Mouse (Mus musculus) stomach, postnatal 0 days (tissue): ENCODE results near the gene Fam180a. TPM values are rescaled to one million over a fixed set of nuclear protein-coding genes. Genes with fewer than 3 reads are reported as not detected.

Experiments
- ATAC-seq: fragments of 200-750 bp; cut with Nextera tagmentation; 2 replicates; pipeline ENCODE4 v1.8.0; 2017; ENCODE audit not compliant: low FRiP score, low TSS enrichment
- DNase-seq: peaks from one replicate; pipeline ENCODE4 v3.0.0-alpha.2; 2016; ENCODE audit warnings: low spot score
- H3K27ac ChIP-seq: fragments of 300-500 bp; sonication (generic); replicated peaks from 2 replicates; pipeline ENCODE4 v1.5.1; 2014; ENCODE audit warnings: mild to moderate bottlenecking, control low read depth
- H3K27me3 ChIP-seq: fragments of 300-500 bp; sonication (generic); 2 replicates; pipeline ENCODE4 v1.6.1; 2014; ENCODE audit warnings: low read length; ENCODE audit not compliant: control insufficient read depth, insufficient read depth
- H3K36me3 ChIP-seq: fragments of 300-500 bp; sonication (generic); 2 replicates; pipeline ENCODE4 v1.6.1; 2014; ENCODE audit warnings: low read length, mixed read lengths; ENCODE audit not compliant: control insufficient read depth, insufficient read depth
- H3K4me1 ChIP-seq: fragments of 300-500 bp; sonication (generic); replicated peaks from 2 replicates; pipeline ENCODE4 v1.6.1; 2014; ENCODE audit warnings: antibody characterized with exemption; ENCODE audit not compliant: control insufficient read depth, insufficient read depth
- H3K4me2 ChIP-seq: fragments of 300-500 bp; sonication (generic); replicated peaks from 2 replicates; pipeline ENCODE4 v1.6.1; 2014; ENCODE audit warnings: low read depth, mild to moderate bottlenecking, control low read depth, moderate library complexity
- H3K4me3 ChIP-seq: fragments of 300-500 bp; sonication (generic); 2 replicates; pipeline ENCODE4 v1.5.1; 2014; ENCODE audit warnings: low read depth, low read length, control low read depth
- H3K9ac ChIP-seq: fragments of 300-500 bp; sonication (generic); 2 replicates; pipeline ENCODE4 v1.6.1; 2014; ENCODE audit warnings: mild to moderate bottlenecking, low read length, control low read depth, mixed read lengths
- H3K9me3 ChIP-seq: fragments of 300-500 bp; sonication (generic); 2 replicates; pipeline ENCODE4 v1.6.1; 2016; ENCODE audit warnings: low read length; ENCODE audit not compliant: control insufficient read depth
- CTCF ChIP-seq: IDR thresholded peaks from 2 replicates; pipeline ENCODE4 v1.5.1; 2016; ENCODE audit warnings: antibody characterized with exemption, low read depth, mild to moderate bottlenecking, moderate library complexity
- EP300 ChIP-seq: optimal IDR thresholded peaks from 2 replicates; pipeline ENCODE3; 2016; ENCODE audit warnings: antibody characterized with exemption
- WGBS: fragments of 180-500 bp; shearing (Covaris S2); extraction: QIAGEN DNeasy Blood & Tissue Kit; methylation state at CpG from one replicate; pipeline ENCODE4 v1.1.7; 2014; 5-methylcytosine and 5-hydroxymethylcytosine counted together
- polyA plus RNA-seq: library from polyadenylated mRNA; unstranded; fragments of >200 nt; fragmentation: Nextera tagmentation; extraction: Ambion mirVana; gene quantifications from 2 replicates; pipeline ENCODE4 v1.2.1, GENCODE M21; 2015

The Fam180a gene
- polyA plus RNA-seq, 1 experiment from 2014 or later: 1.6 TPM

DNA sequence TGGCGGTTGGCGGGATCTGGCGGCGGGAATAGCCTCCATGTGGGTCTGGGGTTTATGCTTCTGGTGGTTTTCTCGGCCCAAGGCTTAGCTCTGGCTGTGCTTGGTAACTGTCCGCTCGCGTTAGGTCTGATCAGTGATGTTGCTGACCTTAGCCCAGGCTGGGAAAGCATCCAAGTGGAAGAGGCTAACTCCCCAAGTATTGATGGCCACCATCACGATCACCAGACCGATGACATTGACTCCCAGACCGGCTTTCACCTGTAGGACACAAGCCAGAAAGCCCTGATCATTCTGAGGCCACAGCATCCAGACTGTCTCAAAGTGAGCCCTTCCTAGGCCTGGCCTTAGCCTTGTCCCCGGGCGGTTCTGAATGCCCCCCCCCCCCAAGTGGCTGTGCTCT, 57.2 kb downstream of the Fam180a start:
- no peak for DNase-seq
- Histone ChIP-seq H3K9ac (no peak overlapping the region), H3K4me1 (no peaks in the 10 kb centered on the region), H3K27ac (no peak overlapping the region), H3K36me3 (no peaks in the 10 kb centered on the region), H3K27me3 (no peaks in the 10 kb centered on the region), H3K4me2 (no peak overlapping the region), H3K4me3 (no peak overlapping the region), H3K9me3 (no peaks in the 10 kb centered on the region)
- no peak for ATAC-seq
- 96% methylated on average over 13 of the region's 13 CpGs for WGBS
- TF ChIP-seq EP300 (no peak), CTCF (no peak)

DNA sequence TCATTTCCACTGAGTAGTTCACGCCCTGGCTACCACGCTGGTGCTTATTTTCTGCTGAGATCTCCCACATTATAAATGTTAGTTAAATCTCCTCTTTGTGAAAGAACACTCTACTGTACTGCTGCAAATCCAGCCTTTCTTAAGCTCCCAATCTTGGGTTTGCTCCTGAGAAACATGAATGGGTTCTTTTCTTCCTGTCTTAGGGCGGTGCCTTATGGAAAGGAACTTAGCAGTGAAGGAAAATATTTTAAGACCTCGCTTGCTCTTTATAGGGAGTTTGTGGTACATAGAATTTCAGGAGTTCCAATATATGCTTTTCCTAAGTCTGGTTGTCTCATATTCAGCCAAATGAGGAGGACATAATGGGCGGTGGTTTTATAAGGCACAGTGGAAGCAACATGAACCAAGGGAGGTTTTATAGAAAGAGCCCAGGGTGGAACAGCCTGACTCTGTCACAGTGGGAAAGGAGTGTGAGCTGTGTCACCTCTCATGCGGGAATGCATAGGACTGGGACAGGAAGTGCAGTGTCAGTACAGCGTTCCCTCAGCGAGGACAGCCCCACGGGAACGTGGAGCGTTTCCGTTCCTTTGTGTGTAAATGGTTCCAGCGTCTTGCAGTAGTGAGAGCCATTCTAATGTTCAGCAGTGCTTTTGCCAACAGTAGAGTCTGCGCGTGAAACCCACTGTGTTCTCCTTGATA, 60.2 kb downstream of the Fam180a start:
- WGBS: 80% methylated on average over 15 of the region's 15 CpGs
- H3K27ac ChIP-seq: 0 out of 2 replicates have a peak overlapping the region, but pooled peaks have one; percentile 18
- no peak for ATAC-seq

More for the DNA sequence above, 60.2 kb downstream of the Fam180a start:
- no peak overlapping the region for H3K4me2 ChIP-seq
- DNase-seq: no peak
- peaks cover 14% of the 10 kb centered on the region for H3K36me3 ChIP-seq
- H3K9ac ChIP-seq: no peak overlapping the region
- no peak overlapping the region for H3K4me3 ChIP-seq
- no peaks in the 10 kb centered on the region for H3K9me3 ChIP-seq
- no peak for TF ChIP-seq EP300
- no peak for TF ChIP-seq CTCF
- H3K4me1 ChIP-seq: no peaks in the 10 kb centered on the region
- H3K27me3 ChIP-seq: no peaks in the 10 kb centered on the region

Other genes with a start within 250 kb of the Fam180a start
- gene Cnot4, start 192.4 kb downstream of the Fam180a start, polyA plus RNA-seq: 11.6 and 12.2 TPM in 2 replicates
- gene Nup205, start 148.7 kb downstream of the Fam180a start, polyA plus RNA-seq: 7.2 and 7.4 TPM in 2 replicates
- gene Slc13a4, start 18.0 kb downstream of the Fam180a start, polyA plus RNA-seq: 0.12 and 0.21 TPM in 2 replicates
- gene Mtpn, start 213.7 kb upstream of the Fam180a start, polyA plus RNA-seq: 73.9 and 77.4 TPM in 2 replicates